Mouse (Mus musculus): ENCODE measurements around the gene Tlx2. TPM values are rescaled to one million over a fixed set of nuclear protein-coding genes. Genes with fewer than 3 reads are reported as not detected.

Tlx2 gene
- polyA plus RNA-seq, 1 experiment from 2014 or later: 9.3 TPM

DNA sequence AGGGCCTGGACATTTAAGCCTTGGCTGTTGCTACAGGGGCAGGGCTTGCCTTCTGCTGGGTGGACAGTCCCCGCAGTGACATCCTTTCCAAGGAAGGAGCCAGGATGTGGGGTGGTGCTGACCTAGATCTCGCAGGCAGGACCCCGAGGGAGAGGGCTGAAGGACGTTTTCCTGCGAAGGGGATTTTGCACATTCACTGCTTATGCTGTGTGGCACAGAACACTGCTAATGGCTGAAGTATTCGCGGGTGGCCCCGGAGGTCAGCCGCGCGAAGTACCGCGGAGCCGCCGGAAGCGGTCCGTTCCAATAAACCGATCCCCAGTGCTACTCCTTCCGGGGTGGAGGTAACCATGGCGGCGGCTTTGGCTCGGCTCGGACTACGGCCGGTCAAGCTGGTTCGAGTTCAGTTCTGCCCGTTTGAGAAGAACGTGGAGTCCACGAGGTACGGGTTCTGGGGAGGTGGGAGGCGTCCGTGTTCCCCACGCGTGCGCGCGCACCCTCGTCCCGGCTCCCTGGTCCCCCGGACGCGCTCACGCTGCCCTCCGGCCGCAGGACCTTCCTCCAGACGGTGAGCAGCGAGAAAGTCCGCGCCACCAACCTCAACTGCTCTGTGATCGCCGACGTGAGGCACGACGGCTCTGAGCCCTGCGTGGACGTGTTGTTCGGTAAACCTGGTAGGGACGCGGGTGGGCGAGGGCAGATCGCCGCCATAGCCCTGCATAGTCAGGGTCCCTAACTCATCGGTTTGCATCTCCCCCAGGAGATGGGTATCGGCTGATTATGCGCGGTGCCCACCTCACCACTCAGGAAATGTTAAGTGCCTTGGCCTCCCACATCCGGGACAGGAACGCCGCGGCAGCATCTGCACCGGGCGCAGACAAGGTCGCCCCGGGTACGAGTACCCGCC is 38.9 kb upstream of the Tlx2 start, which contains the start of gene Mrpl53:
Gene Mrpl53 (plus strand): TSS at position 279 of the 907 bp plus-strand sequence.
- Histone ChIP-seq H3K9me3 (no peaks in the 10 kb centered on the region), H3K27me3 (replicated peaks) (no peaks in the 10 kb centered on the region), H3K36me3 (no peaks in the 10 kb centered on the region), H3K9ac (peak within 1 kb of the TSS; percentile 94), H3K4me1 (peaks cover 18% of the 10 kb centered on the region), H3K4me3 (replicated peaks) (peak within 1 kb of the TSS; percentile 88), H3K4me2 (peak within 1 kb of the TSS; percentile 91), H3K27ac (peak within 1 kb of the TSS; percentile 85)
- peak; percentile 88 for ATAC-seq (ENCODE audit: insufficient read depth, low FRiP score, low read depth)
- WGBS: under 1% methylated on average over 76 of the region's 76 CpGs

DNA sequence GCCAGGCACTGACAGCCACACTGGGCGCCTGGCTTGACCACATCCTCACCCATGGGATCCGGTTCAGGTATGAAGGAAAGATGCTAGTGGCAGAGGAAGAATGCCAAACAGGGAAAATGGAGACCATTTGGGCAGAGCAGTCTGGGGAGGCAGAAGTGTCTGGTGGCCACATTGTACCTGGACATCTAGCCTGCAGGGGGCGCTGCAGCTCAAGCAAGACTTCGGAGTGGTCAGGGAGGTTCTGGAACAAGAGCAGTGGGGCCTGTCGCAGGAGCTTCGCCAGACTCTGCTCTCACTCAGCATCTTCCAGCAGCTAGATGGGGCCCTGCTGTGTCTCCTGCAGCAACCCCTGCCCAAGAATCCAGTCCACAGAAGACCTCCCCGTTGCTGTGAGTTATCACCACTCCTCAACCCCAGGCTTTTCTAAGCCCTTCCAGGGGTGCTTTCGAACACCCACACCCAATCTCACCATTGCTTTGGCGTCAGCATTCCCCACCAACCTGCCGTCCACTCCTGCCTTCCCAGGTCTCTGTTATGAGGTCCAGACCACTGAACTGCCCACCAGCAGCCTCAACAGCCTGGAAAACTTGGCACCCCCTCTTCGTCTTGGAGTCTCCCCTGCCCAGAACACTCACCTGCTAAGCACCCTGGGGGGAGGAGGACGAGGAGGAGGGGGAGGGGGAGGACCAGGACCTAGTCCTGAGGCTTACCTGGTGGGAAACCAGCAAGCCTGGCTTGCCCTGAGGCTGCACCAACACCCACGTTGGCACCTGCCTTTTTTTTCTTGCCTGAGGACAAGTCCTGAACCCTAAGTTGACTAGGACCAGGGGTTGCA is 37.7 kb upstream of the Tlx2 start:
- peak overlapping the region; percentile 88 for H3K4me3 ChIP-seq (replicated peaks)
- no peak for ATAC-seq (ENCODE audit: insufficient read depth, low FRiP score, low read depth)
- 36% methylated on average over 13 of the region's 13 CpGs for WGBS

DNA sequence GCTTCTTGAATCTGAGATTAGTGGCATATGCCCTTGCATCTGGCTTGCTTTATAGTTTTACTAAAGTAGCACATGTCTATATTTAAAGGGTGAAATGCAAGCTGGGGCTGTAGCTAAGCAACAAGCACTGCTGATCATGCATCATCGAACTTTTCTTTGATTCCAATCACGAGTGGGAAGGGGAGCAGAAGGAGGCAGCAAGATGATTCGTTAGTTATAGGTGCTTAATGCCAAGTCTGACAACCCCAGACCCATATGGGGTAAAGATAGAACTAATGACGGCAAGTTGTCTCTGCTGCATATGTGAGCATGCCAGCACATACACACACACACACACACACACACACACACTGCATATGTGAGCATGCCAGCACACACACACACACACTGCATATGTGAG is 34.1 kb upstream of the Tlx2 start:
- WGBS: 84% methylated on average over 4 of the region's 4 CpGs
- Histone ChIP-seq H3K9me3 (no peaks in the 10 kb centered on the region), H3K4me2 (no peak overlapping the region), H3K36me3 (no peaks in the 10 kb centered on the region), H3K9ac (no peak overlapping the region), H3K27me3 (replicated peaks) (no peaks in the 10 kb centered on the region), H3K27ac (no peak overlapping the region), H3K4me3 (replicated peaks) (no peak overlapping the region), H3K4me1 (peaks cover 31% of the 10 kb centered on the region)
- ATAC-seq (ENCODE audit: insufficient read depth, low FRiP score, low read depth): no peak

More for the DNA sequence above, 37.7 kb upstream of the Tlx2 start:
- peak overlapping the region; percentile 91 for H3K4me2 ChIP-seq
- peak overlapping the region; percentile 85; the same call in 1 of the 2 replicates for H3K27ac ChIP-seq
- H3K9ac ChIP-seq: peak overlapping the region; percentile 94; the same call in 1 of the 2 replicates
- H3K36me3 ChIP-seq: no peaks in the 10 kb centered on the region
- no peaks in the 10 kb centered on the region for H3K27me3 ChIP-seq (replicated peaks)
- H3K4me1 ChIP-seq: peaks cover 25% of the 10 kb centered on the region
- no peaks in the 10 kb centered on the region for H3K9me3 ChIP-seq

DNA sequence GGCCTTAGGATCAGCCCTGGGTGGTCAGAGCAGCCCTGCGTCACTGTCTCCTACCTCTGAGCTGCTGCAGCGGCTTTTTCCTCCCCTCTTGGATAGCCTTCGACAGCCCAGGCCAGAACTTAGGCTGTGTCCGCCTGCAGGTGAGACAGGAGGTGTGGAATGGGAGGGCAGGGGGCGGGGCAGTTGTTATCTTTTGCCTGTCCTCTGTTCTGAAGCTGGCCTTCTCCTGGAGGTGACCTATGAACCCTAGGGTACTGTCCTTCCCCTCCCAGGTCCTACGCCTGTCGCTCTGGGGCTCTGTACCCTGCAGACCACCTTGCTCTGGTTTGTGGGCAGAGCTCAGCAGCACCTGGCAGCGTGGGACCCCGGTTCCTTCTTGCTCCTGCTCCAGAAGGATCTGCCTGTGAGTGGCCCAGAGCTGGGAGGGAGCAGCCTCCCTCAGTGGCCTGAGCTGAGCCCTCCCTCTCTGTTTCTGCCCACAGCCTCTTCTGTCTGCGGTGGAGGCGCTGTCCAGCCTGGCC is 33.1 kb upstream of the Tlx2 start:
- no peaks in the 10 kb centered on the region for H3K9me3 ChIP-seq
- no peak overlapping the region for H3K9ac ChIP-seq
- H3K4me1 ChIP-seq: peaks cover 27% of the 10 kb centered on the region
- ATAC-seq (ENCODE audit: insufficient read depth, low FRiP score, low read depth): no peak
- peak overlapping the region; percentile 99 for H3K4me2 ChIP-seq
- H3K36me3 ChIP-seq: no peaks in the 10 kb centered on the region
- H3K27me3 ChIP-seq (replicated peaks): no peaks in the 10 kb centered on the region
- WGBS: 49% methylated on average over 11 of the region's 11 CpGs
- H3K4me3 ChIP-seq (replicated peaks): peak overlapping the region; percentile 73; the same call in 1 of the 2 replicates
- no peak overlapping the region for H3K27ac ChIP-seq

DNA sequence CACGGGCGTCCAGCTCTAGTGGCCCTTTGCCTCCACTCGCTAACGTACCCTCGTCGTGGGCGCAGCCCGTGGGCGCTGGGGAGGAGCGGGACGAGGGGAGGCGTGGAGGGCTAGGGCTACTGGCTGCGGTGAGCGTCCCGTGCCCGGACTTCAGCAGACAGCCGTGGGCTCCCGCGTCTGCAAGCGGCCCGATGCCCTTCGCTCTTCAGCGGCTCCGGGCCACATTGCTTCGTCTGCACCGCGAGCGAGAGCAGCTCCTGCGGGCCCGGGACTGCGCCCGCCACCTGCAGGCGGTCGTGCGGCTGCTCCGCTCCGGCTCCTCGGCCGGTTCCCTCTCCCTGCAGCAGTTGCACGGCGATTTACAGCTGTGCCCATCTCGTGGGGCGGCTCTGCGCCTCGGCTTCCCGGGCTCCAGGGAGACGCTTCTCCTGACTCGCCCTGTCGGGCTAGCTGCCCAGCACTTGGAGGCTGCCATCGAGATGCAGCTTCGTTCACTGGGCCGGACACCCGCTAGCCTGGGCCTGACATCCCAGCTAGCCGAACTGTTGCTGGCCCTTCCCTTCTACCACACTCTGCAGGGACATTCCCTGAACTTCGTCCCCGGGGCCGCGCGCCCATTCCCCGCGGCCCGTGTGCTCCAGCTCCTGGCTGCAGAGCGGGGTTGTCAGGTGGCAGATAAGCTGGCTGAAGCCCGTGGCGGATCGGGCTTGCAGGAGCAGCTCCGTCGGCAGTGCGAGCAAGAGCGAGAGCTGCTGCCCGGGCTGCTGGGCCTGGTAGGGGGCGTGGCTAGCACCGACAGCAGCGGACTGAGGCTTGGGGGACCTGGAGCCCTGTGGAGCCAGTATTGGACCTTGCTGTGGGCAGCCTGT is 31.8 kb upstream of the Tlx2 start:
- Histone ChIP-seq H3K27ac (peak overlapping the region; percentile 85), H3K9me3 (no peaks in the 10 kb centered on the region), H3K27me3 (replicated peaks) (no peaks in the 10 kb centered on the region), H3K4me3 (replicated peaks) (peak overlapping the region; percentile 73), H3K4me1 (peaks cover 19% of the 10 kb centered on the region), H3K36me3 (no peaks in the 10 kb centered on the region), H3K9ac (peak overlapping the region; percentile 70), H3K4me2 (peak overlapping the region; percentile 99)
- WGBS: under 1% methylated on average over 74 of the region's 74 CpGs
- peak; percentile 70; the same call in 1 of the 2 replicates for ATAC-seq (ENCODE audit: insufficient read depth, low FRiP score, low read depth)

DNA sequence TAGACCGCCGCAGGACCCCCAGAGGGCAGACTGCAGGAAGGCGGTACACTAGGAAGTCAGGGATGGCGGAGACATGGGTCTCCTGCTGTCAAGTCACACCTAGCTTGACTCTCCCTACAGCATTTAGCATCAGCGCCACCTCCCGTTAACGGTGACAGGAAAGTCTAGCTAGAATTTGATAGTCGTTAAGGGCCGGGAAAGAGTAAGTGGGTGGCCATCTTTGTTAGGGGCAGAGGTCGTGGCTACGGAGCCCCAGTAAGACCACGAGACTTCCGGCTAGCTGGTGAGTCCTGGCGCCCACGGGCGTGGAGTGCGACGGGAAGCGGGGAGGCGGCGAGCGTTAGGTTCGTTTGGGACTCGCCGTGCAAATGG is 31.2 kb upstream of the Tlx2 start, which contains the start of the genes Ccdc142 and Gm42688:
Gene Ccdc142 (plus strand): TSS at position 286 of the 372 bp plus-strand sequence.
Gene Gm42688 (plus strand): TSS at position 302 of the 372 bp plus-strand sequence.
- Histone ChIP-seq H3K9ac (peak within 1 kb of the TSS; percentile 70), H3K9me3 (no peaks in the 10 kb centered on the region), H3K27me3 (replicated peaks) (no peaks in the 10 kb centered on the region), H3K4me2 (peak within 1 kb of the TSS; percentile 99), H3K36me3 (no peaks in the 10 kb centered on the region), H3K4me3 (replicated peaks) (peak within 1 kb of the TSS; percentile 73), H3K4me1 (peaks cover 19% of the 10 kb centered on the region), H3K27ac (peak within 1 kb of the TSS; percentile 85)
- ATAC-seq (ENCODE audit: insufficient read depth, low FRiP score, low read depth): peak; percentile 88
- WGBS: 0% methylated on average over 25 of the region's 25 CpGs

DNA sequence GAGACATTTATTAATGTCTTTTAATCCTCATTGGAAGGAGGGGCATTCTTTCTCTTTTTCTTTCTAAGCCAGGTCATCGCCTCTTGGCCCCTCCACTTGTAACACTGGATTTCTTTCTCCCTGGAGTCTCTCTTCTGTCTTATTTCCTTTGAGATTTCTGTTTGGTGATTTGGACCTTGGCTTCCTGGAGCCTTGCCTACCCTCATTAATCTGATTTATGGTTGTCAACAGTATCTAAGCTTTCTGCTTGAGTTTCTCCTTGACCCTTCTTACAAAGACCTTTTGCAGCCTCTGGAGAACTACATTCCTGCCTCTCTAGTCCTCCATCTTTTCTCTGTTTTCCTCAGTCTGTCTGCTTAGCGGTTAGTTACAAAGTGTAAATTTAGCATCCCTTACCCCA is 28.3 kb upstream of the Tlx2 start:
- no peaks in the 10 kb centered on the region for H3K9me3 ChIP-seq
- WGBS: 48% methylated on average over 2 of the region's 2 CpGs

DNA sequence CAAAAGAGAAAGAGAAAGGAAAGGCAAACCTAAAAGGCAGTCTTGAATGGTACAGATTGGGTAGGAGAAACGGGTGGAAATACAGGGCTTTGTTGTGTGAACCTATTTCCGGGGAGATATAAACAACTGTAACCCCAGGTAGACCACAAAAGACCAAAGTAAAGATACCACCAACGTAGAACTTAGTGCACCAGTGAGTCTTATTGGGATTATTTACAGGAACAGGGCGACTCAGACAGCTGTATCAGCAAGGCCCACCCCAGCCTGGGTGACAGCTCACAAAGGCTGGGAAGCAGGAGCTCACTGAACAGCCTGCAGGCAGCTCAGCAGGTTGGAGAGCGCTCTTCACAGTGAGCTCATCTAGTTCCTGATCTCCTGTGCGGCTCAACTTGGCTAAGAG is 25.9 kb upstream of the Tlx2 start:
- H3K27ac ChIP-seq: no peak overlapping the region
- H3K4me2 ChIP-seq: no peak overlapping the region
- peaks cover 10% of the 10 kb centered on the region; the same call in 1 of the 2 replicates for H3K27me3 ChIP-seq (replicated peaks)
- WGBS: 42% methylated on average over 6 of the region's 6 CpGs
- H3K9me3 ChIP-seq: no peaks in the 10 kb centered on the region
- H3K4me1 ChIP-seq: peaks cover 2% of the 10 kb centered on the region; the same call in 1 of the 2 replicates
- ATAC-seq (ENCODE audit: insufficient read depth, low FRiP score, low read depth): no peak
- H3K9ac ChIP-seq: no peak overlapping the region
- H3K4me3 ChIP-seq (replicated peaks): no peak overlapping the region
- H3K36me3 ChIP-seq: no peaks in the 10 kb centered on the region

More for the DNA sequence above, 28.3 kb upstream of the Tlx2 start:
- Histone ChIP-seq H3K4me2 (no peak overlapping the region), H3K9ac (no peak overlapping the region), H3K4me1 (peaks cover 17% of the 10 kb centered on the region), H3K27me3 (replicated peaks) (0 out of 2 replicates have a peak, but pooled peaks cover 10% of the 10 kb centered on the region), H3K36me3 (no peaks in the 10 kb centered on the region), H3K27ac (no peak overlapping the region), H3K4me3 (replicated peaks) (no peak overlapping the region)
- ATAC-seq (ENCODE audit: insufficient read depth, low FRiP score, low read depth): no peak

DNA sequence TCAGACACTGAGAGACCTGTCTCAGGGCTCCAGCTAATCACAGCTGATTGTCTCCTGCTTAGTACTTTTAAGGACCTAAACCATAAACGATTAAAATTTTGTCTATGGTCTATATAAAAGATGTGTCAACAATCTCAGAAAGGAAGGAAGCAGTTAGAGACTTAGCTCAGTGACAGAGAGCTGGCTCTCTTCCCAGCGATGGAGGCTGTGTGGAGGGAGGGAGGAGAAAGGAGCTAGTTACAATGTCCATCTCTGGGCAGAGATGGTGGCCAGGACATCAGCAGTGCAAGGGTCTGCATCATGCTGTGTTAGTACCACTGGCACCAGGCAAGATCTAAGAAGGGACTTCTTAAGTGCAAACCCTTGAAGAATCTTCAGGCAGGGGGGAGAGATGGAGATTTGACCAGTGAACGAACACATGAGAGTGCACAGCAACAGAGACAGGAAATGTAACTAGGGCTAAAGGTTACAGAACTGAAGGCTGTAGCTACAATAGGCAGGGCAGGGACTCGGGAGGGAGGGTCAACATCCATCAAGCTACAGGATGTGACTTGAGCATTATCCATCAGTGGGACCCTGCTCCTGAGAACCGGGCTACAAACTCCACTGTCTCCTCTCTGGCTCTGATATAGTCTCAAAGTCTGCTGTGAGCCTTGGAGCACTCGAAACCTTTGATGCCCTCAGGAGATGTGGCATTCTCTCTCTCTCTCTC is 22.5 kb upstream of the Tlx2 start:
- Histone ChIP-seq H3K27ac (no peak overlapping the region), H3K9me3 (no peaks in the 10 kb centered on the region), H3K9ac (no peak overlapping the region), H3K4me3 (replicated peaks) (no peak overlapping the region), H3K27me3 (replicated peaks) (peaks cover 39% of the 10 kb centered on the region), H3K4me2 (no peak overlapping the region), H3K4me1 (peaks cover 3% of the 10 kb centered on the region), H3K36me3 (no peaks in the 10 kb centered on the region)
- 27% methylated on average over 6 of the region's 6 CpGs for WGBS
- ATAC-seq (ENCODE audit: insufficient read depth, low FRiP score, low read depth): no peak; the same call in 1 of the 2 replicates

DNA sequence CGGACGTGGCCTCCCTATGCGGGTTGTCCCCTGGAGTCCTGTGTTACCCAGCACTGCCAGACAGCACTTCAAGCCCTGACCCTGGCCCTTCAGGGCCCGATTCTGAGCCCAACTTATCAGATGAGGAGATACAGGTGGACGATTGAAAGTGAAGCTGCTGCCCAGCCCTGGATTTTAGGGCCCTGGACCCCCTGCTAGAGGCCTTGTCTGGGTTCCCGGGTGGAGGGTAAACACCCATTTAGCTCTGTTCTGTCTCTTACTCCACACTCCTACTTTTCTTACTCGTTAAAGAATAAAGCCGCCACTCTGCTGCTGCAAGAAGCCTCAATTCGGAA is 17.8 kb upstream of the Tlx2 start:
- Histone ChIP-seq H3K4me2 (peak overlapping the region; percentile 48), H3K4me1 (peaks cover 14% of the 10 kb centered on the region), H3K27me3 (replicated peaks) (peaks cover 73% of the 10 kb centered on the region), H3K27ac (no peak overlapping the region), H3K4me3 (replicated peaks) (peak overlapping the region; percentile 25), H3K36me3 (no peaks in the 10 kb centered on the region), H3K9ac (no peak overlapping the region), H3K9me3 (no peaks in the 10 kb centered on the region)
- no peak for ATAC-seq (ENCODE audit: insufficient read depth, low FRiP score, low read depth)
- 15% methylated on average over 9 of the region's 9 CpGs for WGBS

Data from stomach, embryonic 15.5 days (tissue).